Mouse (Mus musculus) gastrocnemius, postnatal 36 days (tissue): ENCODE data around the gene Hoxd11. TPM values are rescaled to one million over a fixed set of nuclear protein-coding genes. Genes with fewer than 3 reads are reported as not detected.

Source experiments
- DNase-seq, 2 experiments: peaks; one replicate each; pipeline ENCODE4 v3.0.0; 2022
- intact Hi-C: fragments of 180-260 bp; cut with DNase I; formaldehyde crosslinking; loops from one replicate; pipeline ENCODE4 v1.15.1; 2025
- total RNA-seq, 2 experiments: library from RNA; stranded (reverse); gene quantifications; 2 replicates each; pipeline ENCODE4 v1.2.3; 2021

Gene Hoxd11
- total RNA-seq, 2 experiments from 2014 or later: not detected

DNA sequence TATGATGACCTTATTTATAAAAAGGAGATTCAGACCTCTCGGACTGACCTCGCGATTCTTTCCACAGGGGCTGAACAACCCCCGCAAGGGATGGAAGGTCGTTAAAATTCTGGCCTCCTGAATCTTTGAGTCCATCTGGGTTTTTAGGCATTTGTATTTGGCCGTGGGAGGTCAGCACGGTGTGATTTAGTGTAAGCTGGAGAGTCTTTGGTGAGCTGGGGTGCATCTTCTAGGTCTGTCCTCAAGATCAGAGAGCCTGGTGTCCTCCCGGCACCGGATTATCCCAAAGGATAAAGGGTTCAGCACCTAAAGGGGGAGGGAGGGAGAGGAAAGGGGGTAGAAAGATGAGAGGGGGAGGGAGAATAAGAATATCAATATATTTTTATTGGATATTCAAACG lies 24.0 kb downstream of the Hoxd11 start:
- no peak for DNase-seq
- intact Hi-C loops: loop anchor here (2.0 to 5.0 kb wide), 4 partner anchors 259 to 449 kb away; no protein-coding TSS in a partner anchor

DNA sequence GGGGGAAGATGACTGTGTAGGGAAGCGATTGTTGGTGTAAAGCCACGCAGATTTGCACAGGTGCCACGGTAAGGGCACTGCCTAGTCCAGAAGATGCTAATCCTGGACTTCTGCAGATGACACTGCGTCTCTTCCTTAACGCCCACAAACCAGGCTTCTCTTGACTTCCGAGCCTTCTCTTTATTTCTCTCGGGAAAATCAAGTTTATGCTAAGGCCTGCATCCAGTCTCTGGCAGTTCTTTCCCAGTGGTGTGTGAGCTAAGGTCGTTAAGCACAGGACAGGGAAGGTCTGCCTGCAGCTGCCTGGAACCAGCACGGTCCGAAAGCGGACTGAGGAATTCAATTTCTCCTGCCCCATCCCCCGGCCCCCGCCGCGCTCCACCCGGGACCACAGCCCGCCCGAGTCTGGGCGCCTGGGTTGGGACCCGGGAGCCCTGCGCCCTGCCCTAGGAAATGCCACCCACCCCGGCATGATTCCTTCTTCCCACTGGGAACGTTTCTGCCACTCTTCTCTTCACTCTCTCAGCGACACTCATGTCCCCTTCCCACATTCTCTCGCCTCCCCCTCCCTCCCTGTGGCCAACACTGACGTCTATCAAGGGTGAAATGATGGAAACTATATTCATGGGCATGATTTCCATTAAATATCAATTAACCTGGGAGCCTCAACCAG lies 24.5 kb downstream of the Hoxd11 start:
- no peak for DNase-seq
- intact Hi-C loops: loop anchor here (2.0 to 5.0 kb wide), 4 partner anchors 258 to 448 kb away; no protein-coding TSS in a partner anchor

DNA sequence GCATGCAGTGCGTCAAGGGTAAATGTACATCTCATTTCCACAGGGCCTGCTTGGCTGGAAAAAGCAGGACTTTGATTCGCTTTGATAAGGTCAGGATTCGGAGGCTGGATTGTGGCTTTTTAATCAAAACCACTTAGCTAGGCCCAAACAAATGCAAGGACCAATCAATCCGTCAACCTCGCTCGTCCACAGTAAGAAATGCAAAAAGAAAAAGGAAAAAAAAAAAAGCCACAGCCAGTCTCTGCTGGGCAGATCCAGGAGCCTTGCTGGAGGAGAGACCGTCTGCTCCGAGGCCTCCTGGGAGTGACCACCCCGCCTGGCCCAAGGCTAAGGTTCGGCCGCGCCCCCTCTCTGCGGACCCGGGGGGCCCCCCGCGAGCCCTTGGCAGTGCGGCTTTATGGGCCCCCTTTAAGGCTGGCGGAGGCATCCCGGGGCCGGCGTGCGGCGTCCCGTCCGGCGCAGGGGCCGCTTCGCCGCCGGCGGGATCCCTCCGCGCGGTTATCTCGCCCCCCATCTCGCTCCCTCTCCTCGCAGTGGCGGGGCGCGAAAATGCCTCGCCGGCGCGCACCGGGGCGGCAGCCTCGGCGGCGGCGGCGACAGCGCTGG lies 25.1 kb downstream of the Hoxd11 start, which contains the start of gene Hoxd8:
TSS of gene Hoxd8 (plus strand) at position 223 of the 606 bp plus-strand sequence.
- peak; percentile 66 to 70 for DNase-seq
- intact Hi-C loops: loop anchor here (5.0 kb wide), 3 partner anchors 258 to 448 kb away; no protein-coding TSS in a partner anchor

DNA sequence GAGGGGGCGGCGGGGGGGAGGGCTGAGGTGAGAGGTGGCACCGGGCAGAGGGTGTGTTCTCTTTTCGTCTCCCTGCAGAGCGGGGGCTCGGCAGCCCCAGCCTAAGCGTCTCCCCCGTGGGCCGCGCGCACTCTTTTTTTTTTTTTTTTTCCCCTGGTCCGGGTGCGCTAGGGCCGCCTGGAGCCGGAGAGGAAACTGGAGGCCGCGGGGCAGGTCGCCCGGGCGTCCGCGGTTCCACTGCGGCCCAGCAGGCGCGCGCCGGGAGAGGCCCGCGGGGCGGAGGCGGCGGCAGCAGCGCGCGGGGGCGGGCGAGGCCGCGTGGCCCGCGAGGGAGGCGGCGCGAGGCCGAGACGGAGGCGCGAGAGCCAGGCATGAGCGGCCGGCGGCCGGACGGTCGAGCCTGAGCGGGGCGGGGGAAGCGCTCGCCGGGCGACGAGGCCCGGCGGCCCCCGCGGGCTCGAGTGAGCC lies 25.7 kb downstream of the Hoxd11 start:
- intact Hi-C loops: loop anchor here (5.0 kb wide), 4 partner anchors 257 to 882 kb away; no protein-coding TSS in a partner anchor
- DNase-seq: no peak

DNA sequence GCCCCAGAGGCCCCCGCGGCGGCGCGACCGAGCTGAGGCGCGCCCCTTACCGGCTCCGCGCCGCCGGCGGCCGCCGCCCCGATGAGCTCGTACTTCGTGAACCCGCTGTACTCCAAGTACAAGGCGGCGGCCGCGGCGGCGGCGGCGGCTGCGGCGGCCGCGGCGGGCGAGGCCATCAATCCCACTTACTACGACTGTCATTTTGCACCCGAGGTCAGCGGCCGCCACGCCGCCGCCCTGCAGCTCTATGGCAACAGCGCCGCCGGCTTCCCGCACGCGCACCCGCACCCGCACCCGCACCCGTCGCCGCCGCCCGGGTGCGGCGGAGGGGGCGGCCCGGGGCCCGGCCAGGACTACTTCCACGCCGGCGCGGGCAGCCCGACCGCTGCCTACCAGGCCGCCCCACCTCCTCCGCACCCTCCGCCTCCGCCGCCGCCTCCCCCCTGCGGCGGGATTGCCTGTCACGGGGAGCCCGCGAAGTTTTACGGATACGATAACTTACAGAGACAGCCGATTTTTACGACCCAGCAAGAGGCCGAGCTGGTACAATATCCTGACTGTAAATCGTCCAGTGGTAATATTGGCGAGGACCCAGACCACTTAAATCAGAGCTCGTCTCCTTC lies 26.2 kb downstream of the Hoxd11 start:
- intact Hi-C loops: loop anchor here (5.0 kb wide), 1 partner anchor 882 kb away; no protein-coding TSS in a partner anchor
- no peak for DNase-seq

DNA sequence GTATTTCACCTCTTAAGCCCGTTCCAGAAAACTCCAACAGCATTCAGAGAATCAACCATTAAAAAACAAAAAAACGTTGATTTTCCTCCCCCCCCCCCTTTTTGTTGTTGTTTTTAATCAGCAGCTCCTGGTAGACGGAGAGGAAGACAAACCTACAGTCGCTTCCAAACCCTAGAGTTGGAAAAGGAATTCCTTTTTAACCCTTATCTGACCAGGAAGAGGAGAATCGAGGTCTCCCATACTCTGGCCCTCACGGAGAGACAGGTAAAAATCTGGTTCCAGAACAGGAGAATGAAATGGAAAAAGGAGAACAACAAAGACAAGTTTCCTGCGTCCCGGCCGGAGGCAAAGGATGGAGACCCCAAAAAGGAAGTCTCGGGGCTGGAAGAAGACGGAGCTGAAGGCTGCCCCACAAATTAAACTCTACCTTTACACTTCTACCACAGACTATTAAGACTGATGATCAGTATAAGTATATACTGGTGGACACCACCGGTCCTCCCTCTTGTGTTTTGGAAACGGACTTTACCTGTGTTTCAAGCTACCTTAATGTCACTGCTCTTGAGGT lies 27.1 kb downstream of the Hoxd11 start:
- intact Hi-C loops: loop anchor here (5.0 kb wide), 1 partner anchor 881 kb away; no protein-coding TSS in a partner anchor
- no peak for DNase-seq

DNA sequence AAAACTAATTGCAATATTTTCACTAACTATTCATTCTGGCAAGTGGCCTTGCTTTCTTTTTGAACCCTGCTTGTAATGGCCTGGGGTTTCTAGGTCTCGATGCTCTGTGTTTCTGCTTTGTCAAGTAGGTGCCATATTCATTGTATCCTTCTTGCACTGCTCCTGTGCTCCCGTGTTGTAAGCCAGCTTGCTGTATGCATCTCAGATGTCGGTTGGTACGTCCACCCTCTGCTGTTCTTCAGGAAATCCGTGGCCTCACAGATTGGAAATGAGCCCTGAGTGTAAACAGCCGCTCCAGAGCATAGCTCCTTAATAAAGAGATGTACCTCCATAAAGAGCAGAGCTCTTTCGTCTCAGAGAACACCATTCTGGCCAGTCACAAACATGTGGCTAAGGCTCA lies 28.2 kb downstream of the Hoxd11 start:
- no peak for DNase-seq
- intact Hi-C loops: loop anchor here (5.0 kb wide), 1 partner anchor 880 kb away; no protein-coding TSS in a partner anchor

DNA sequence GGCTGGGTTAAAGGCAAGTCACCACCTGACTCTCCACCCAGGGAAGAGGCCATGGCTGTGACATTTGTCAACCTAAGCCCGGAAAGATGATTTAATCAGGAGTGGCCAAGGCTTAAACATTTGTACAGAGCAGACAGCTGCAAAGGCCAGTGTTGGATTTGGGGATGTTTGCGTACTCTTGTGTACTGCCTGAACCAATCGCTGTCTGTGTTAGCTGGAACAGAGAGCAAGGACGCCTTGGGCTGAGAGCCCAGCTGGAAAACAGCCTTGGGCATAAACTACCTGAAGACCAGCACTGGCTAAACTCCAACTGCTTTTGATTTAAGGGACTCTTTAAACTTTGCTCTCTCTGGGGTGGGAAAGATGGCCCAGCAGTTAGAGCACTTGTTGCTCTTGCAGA lies 29.3 kb downstream of the Hoxd11 start:
- DNase-seq: no peak
- intact Hi-C loops: loop anchor here (5.0 kb wide), 1 partner anchor 879 kb away; no protein-coding TSS in a partner anchor

DNA sequence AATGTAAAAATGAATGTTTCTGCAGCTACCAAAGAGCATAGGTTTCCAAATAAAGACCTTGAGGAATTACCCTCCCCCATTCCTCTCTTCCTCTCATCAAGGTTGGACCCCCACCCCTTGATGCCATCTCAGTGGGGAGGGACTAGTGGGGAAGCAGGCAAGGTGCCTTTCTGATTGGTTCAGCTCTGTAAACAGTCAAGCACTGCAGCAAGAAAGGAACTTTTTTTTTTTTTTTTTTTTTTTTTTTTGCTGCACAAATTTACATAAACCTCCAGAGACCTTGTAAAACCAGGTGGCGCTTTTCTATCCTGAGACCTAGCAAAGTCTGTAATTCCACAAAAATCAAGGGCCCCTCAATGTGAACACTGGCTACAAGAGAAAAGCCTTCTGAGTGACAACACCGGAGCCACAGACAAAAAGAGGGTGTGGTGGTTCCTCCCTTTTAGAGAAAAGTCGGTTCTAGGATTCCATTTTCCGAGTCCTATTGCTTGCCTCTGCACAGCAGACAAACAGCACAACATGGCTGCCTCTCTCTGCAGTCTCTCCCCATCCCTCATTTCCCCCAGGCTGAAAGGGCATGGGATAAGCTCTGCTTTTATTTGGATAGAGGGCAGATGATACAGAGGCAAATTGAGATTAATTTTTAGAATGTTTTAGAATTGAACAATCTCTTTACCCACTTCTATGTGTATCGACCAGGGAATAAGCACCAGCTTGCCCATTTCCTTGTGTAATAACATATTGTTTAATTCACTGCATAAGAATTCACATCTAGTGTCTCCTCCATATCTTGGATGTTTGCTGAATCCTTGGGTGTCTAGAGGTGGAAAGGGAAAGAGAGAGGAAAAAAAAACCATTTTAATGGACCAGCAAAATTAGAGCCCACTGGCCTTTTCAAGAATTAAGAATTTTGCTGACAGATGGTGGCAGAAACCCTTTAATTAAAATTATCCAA lies 30.4 kb downstream of the Hoxd11 start:
- DNase-seq: no peak
- intact Hi-C loops: loop anchor here (5.0 kb wide), 1 partner anchor 878 kb away; no protein-coding TSS in a partner anchor

DNA sequence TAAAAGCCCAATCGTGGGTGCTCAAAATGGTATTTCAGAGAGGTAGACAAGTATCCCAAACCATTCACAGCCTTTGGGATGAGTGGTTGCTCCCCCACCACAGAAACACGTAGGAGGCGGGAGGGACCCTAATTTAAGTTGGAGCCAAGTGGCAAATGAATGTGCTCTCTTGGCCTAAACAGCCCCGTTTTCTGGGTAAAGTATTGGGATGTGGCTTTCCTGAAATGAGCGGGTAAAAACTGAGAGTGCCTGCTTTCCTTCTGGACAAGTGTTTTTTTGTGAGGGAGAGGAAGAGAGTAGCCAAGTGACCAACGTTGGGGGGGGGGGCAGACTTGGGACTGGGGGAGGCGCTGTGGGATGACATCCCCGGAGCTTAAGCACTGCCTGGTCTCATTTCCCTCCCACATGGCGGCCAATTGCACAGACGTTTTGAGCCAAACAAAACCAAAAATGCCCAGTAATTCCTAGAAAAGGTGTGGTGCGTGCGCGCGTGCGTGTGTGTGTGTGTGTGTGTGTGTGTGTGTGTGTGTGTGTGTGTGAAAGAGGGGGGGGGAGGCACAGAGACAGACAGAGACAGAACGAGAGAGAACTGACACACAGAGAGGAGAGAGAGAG lies 31.7 kb downstream of the Hoxd11 start:
- no peak for DNase-seq
- intact Hi-C loops: no loop called here

DNA sequence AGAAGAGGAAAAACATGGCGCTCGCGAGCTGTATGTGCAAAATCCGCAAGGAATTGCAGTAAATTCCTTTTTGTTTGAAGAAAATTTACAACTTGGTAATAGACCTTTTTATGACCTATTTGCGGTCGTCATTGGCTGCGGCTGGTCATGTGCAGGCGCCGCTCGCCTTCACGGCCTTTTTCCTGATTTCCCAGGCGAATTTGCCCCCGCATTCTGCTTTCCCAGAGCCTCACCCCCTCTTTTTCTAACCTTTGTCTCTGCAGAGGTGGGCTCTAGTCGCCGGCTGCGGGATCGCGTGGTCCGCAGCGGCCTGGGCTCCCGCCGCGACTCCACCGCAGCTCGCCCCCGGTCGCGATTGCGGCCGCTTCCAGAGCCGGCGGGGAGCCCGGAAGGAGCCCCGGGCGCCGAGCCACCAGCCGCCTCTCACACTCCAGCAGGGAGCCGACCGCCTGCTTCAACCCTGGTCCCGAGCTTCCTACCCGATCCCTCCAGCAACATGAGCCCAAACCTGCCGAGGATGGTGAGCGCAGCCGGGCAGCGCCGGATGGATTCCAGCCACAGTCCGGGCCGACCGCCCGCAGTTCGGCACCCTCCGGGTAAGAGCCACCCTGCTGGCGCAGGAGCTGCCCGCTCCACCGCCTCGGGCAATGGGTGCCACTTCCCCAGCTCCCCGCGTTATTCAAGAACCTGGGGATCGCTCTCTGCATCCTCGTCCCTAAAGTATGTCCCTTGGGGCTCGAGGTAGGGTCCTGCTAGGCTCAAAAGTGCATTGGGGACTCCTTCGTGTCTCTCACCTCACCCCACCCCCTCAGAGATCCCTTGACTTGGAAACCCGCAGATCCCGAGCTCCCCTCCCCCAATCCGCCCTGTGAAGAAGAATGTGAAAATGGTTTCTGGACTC lies 32.6 kb downstream of the Hoxd11 start, which contains the start of the genes Hoxd3 and Hoxd4:
TSS of gene Hoxd3 (plus strand) at position 207 of the 901 bp plus-strand sequence.
TSS of gene Hoxd4 (plus strand) at position 209 of the 901 bp plus-strand sequence.
- intact Hi-C loops: no loop called here
- peak in 1 of 2 experiments; percentile 66 for DNase-seq

DNA sequence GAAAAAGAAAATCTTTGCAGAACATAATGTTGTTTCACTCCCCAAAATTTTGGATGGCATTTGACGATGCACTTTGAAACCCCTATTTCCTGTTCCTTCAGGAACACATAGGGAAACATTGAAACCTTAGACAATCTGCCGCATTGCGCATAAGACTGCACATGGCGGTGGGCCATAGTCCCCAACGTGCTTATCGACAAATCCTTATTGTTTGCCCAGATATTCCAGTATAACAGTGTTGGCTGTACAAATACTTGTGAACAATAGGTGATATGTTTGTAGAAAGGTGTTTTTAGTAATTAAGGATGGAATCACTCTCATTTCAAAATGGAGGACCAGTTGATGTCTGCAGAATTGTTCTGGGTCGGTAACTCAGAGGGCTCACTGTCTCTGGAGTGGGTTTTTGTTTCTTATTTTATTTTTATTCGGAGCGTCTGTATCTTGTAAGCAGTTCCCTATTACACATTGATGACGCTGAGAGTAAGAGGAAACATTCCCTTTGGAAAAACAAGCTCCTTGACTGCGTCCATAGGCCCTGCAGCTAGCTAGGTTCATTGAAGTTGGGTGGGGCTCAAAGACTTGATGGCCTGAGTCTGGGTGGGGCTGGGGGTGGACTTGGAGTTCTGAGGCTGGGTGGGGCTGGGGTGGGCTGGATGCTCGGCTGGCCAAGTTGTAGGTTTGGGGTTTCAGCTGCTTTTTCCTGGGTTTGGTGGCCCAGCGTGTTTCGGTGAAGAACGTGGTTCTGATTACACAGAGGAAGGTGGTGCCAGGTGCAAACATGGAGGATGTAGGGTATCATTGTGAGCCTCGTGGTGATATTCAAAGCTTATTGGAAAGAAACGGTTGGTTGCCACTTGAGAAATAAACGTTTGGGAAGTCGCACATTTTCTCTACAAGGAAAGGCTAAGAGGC lies 34.1 kb downstream of the Hoxd11 start:
- no peak for DNase-seq
- intact Hi-C loops: no loop called here

DNA sequence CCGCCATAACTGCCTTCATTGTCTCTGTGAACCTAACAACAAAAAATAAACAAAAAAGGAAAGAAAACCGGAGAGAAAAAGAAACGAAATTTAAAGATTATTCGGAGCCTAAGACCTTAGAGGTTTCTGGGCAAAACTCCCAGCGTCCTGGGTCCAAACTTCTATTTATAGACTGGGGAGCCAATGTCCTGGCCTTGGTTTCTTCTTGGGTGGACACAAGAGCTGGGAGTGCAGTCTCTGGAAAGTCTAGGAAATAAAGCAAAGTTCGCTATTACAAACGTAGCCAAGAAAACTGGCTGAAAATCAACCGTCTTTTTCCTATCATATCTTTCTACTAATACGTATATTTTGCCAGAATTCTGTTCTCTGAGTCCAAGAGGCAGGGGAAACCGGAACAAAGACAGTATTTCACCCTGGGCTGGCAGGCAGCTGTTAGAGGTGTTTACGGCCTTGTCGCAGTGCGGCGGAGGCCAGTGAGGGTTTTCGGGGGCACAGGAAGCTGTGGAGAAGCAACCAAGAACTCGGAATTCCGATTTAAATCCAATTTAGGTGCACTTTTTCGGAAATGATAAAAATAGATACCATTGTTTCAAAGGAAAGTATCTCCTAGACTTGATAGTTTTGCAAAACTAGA lies 34.9 kb downstream of the Hoxd11 start:
- intact Hi-C loops: no loop called here
- DNase-seq: no peak

DNA sequence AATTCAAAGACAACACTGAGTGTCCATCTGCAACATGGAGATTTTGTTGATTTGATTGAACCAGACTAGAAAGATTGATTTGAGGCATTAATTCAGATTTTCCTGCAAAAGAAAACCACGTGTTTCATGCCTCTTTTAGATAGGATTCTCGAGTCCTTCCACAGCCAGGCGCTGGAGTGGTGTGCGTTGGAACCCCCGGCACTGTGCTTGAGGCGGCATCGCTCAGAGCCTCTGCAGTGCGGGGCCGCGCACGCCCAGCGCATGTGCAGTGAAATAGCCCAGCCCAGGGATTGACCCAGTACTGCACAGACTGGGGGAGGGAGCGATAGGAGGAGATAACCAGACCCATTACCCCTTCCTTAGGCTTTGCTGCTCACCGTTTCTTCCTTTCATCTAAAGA lies 35.5 kb downstream of the Hoxd11 start:
- no peak for DNase-seq
- intact Hi-C loops: loop anchor here (5.0 kb wide), 1 partner anchor 337 kb away; no protein-coding TSS in a partner anchor

DNA sequence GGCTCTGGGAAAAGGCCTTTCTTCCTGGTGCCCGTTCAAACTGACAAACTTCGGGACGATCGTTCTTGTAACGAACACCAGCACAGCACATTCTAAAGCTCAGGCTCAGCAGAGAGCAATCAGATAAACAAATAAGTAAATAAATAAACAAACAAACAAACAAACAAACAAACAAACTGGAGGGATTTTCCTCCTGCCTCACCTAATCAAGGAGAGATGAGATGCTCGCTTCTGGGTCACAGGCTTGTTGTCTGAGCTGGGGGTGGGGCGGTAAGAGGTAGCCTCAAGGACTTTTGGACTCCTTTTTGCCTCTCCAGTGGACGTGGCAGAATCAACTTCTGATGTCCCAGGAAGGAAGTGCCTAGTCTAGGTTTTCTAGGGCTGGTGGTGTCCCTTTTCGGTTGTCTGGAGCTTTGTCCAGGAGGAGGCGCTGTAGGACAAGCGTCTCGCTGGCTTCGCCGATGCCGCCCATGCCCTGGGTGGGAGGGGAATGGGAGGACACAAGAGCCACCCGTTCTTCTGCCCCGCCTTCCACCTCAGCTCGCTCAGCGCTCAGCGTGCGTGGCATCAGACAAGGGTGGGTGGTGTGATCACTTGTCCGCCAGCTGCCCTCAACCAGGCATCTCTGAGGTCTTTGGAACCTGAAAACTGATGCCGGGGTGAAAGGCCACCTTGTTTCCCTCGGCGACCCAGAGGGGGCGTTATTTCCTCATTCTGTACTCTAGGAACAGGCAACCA lies 36.3 kb downstream of the Hoxd11 start:
- DNase-seq: peak; percentile 81 to 85
- intact Hi-C loops: loop anchor here (1.0 to 5.0 kb wide), 2 partner anchors 249 to 337 kb away; no protein-coding TSS in a partner anchor

DNA sequence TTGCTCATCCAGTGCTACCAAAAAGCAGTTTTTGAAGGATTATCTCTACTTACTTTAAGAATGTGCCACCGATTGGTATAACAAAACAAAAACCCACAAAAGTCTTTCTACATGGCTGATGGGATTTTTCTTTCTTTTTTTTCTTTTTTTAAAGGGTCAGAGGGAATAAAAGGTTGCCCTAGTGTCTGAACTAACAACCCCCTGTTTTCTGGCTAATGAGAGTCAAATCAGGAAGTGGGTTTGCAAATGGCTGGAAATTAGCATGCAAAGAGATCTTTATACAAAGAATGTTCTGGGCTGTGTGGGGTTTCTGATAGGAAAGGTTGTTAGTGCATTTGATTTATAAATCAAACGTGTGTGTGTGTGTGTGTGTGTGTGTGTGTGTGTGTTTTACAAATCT lies 41.0 kb downstream of the Hoxd11 start:
- DNase-seq: no peak
- intact Hi-C loops: no loop called here
